Mouse (Mus musculus) small intestine, adult 2 months (tissue): ENCODE data around the gene Ccer2.

ENCODE experiments used
- CTCF ChIP-seq: fragments of 200-500 bp; IDR thresholded peaks from 2 replicates; pipeline ENCODE4 v1.5.1; 2012; ENCODE audit warnings: low read depth, mild to moderate bottlenecking, control low read depth, inconsistent platforms, low read length, moderate library complexity, mixed read lengths; ENCODE audit not compliant: insufficient replicate concordance, insufficient read length; ENCODE audit errors: extremely low read depth
- POLR2A ChIP-seq: fragments of 200-500 bp; IDR thresholded peaks from 2 replicates; pipeline ENCODE4 v1.6.1; 2012; ENCODE audit warnings: low read depth, mild to moderate bottlenecking, control low read depth, inconsistent platforms, low read length, moderate library complexity

GRCm38 (mm10) chr7:28806869-28807268, 50.9 kb downstream of the Ccer2 start:
- TF ChIP-seq POLR2A (no peak), CTCF (peak; percentile 12; the same call in 1 of the 2 replicates)
